Mouse (Mus musculus): ENCODE data around the gene Fam81a.
A peak's percentile ranks its signal among the peaks of the same experiment; 100 is the strongest.

Fam81a gene

GRCm38 (mm10) chr9:70142460-70142859 lies at the start of gene Fam81a:
Gene Fam81a, minus strand, starts transcription at chr9:70142560.
- no peak for DNase-seq (ENCODE audit: low spot score in 2 of 2)

- DNase-seq (ENCODE audit: low spot score in 2 of 2) = peak in 1 of 2 experiments; percentile 6
These were observed 40.3 kb upstream of the Fam81a start for GRCm38 (mm10) chr9:70182639-70183038.

- no peak for DNase-seq (ENCODE audit: low spot score in 2 of 2)
These were observed 39.4 kb upstream of the Fam81a start for GRCm38 (mm10) chr9:70181719-70182118.

- DNase-seq (ENCODE audit: low spot score in 2 of 2) = no peak
These were observed 33.9 kb upstream of the Fam81a start for GRCm38 (mm10) chr9:70176291-70176690.

- no peak for DNase-seq (ENCODE audit: low spot score in 2 of 2)
These were observed 32.5 kb upstream of the Fam81a start for GRCm38 (mm10) chr9:70174896-70175295.

- DNase-seq (ENCODE audit: low spot score in 2 of 2) = no peak
These were observed 32.0 kb upstream of the Fam81a start for GRCm38 (mm10) chr9:70174291-70174848.

- no peak for DNase-seq (ENCODE audit: low spot score in 2 of 2)
These were observed 26.6 kb upstream of the Fam81a start for GRCm38 (mm10) chr9:70168973-70169372.

GRCm38 (mm10) chr9:70160071-70160470 lies 17.7 kb upstream of the Fam81a start:
- no peak for DNase-seq (ENCODE audit: low spot score in 2 of 2)

GRCm38 (mm10) chr9:70147618-70148017 lies 5.3 kb upstream of the Fam81a start:
- no peak for DNase-seq (ENCODE audit: low spot score in 2 of 2)

- DNase-seq (ENCODE audit: low spot score in 2 of 2) = no peak
These were observed 3.1 kb upstream of the Fam81a start for GRCm38 (mm10) chr9:70145426-70145825.

- no peak for DNase-seq (ENCODE audit: low spot score in 2 of 2)
These were observed 966 bp upstream of the Fam81a start for GRCm38 (mm10) chr9:70143326-70143725.

- DNase-seq (ENCODE audit: low spot score in 2 of 2) = no peak
These were observed 454 bp downstream of the Fam81a start for GRCm38 (mm10) chr9:70141885-70142326.

GRCm38 (mm10) chr9:70140871-70141796 lies 1.2 kb downstream of the Fam81a start:
- peak; percentile 14 to 21 for DNase-seq (ENCODE audit: low spot score in 2 of 2)

- no peak for DNase-seq (ENCODE audit: low spot score in 2 of 2)
These were observed 2.0 kb downstream of the Fam81a start for GRCm38 (mm10) chr9:70140340-70140739.

- peak; percentile 7 to 23 for DNase-seq (ENCODE audit: low spot score in 2 of 2)
These were observed 3.0 kb downstream of the Fam81a start for GRCm38 (mm10) chr9:70139331-70139885.

GRCm38 (mm10) chr9:70138511-70138910 lies 3.8 kb downstream of the Fam81a start:
- DNase-seq (ENCODE audit: low spot score in 2 of 2) = no peak

- no peak for DNase-seq (ENCODE audit: low spot score in 2 of 2)
These were observed 4.4 kb downstream of the Fam81a start for GRCm38 (mm10) chr9:70137991-70138390.

GRCm38 (mm10) chr9:70135186-70135585 lies 7.2 kb downstream of the Fam81a start:
- DNase-seq (ENCODE audit: low spot score in 2 of 2) = no peak

- DNase-seq (ENCODE audit: low spot score in 2 of 2) = no peak
These were observed 7.6 kb downstream of the Fam81a start for GRCm38 (mm10) chr9:70134716-70135115.

GRCm38 (mm10) chr9:70134215-70134614 lies 8.1 kb downstream of the Fam81a start:
- no peak for DNase-seq (ENCODE audit: low spot score in 2 of 2)

- no peak for DNase-seq (ENCODE audit: low spot score in 2 of 2)
These were observed 11.6 kb downstream of the Fam81a start for GRCm38 (mm10) chr9:70130786-70131185.

GRCm38 (mm10) chr9:70111869-70112286 lies 30.5 kb downstream of the Fam81a start:
- DNase-seq (ENCODE audit: low spot score in 2 of 2) = no peak

GRCm38 (mm10) chr9:70110871-70111270 lies 31.5 kb downstream of the Fam81a start:
- no peak for DNase-seq (ENCODE audit: low spot score in 2 of 2)

Measured in spleen, postnatal 36 days (tissue).